Mouse (Mus musculus): ENCODE data around the gene Filip1l.

GRCm38 (mm10) chr16:57560185-57560584 lies 207.3 kb downstream of the Filip1l start:
- TF ChIP-seq CTCF (IDR thresholded peaks at IDR 0.05; ENCODE audit: borderline replicate concordance, control insufficient read depth, extremely low read depth, insufficient read depth, low read length, poor library complexity) (no peak), POLR2A (IDR thresholded peaks at IDR 0.05; ENCODE audit: control insufficient read depth, extremely low read depth, insufficient read depth, low read length, poor library complexity) (no peak)
